Mouse (Mus musculus) hindbrain, embryonic 14.5 days (tissue): ENCODE results near the gene Spp1. TPM values are rescaled to one million over a fixed set of nuclear protein-coding genes. Genes with fewer than 3 reads are reported as not detected.
A peak's percentile ranks its signal among the peaks of the same experiment; 100 is the strongest.
"Not testable (repeated sequence)": the region's sequence is repeated elsewhere in the genome, so short reads cannot be mapped to it uniquely, and the experiment has no call there.

Experiments
- ATAC-seq: fragments of 200-750 bp; cut with Nextera tagmentation; 2 replicates; pipeline ENCODE4 v1.8.0; 2017; ENCODE audit warnings: moderate number of reproducible peaks, mild to moderate bottlenecking, moderate TSS enrichment, moderate library complexity; ENCODE audit not compliant: low FRiP score
- DNase-seq: peaks from one replicate; pipeline ENCODE4 v3.0.0-alpha.2; 2015; ENCODE audit warnings: low spot score
- H3K27ac ChIP-seq: fragments of 300-500 bp; sonication (generic); 2 replicates; pipeline ENCODE4 v1.5.1; 2014; ENCODE audit warnings: mild to moderate bottlenecking, moderate library complexity
- H3K27me3 ChIP-seq: fragments of 300-500 bp; sonication (generic); 2 replicates; pipeline ENCODE4 v1.6.1; 2014; ENCODE audit warnings: mild to moderate bottlenecking, low read length, mixed read lengths; ENCODE audit not compliant: control insufficient read depth, insufficient read depth
- H3K36me3 ChIP-seq: fragments of 300-500 bp; sonication (generic); replicated peaks from 2 replicates; pipeline ENCODE4 v1.6.1; 2014; ENCODE audit not compliant: control insufficient read depth, insufficient read depth
- H3K4me1 ChIP-seq: fragments of 300-500 bp; sonication (generic); replicated peaks from 2 replicates; pipeline ENCODE4 v1.6.1; 2014; ENCODE audit warnings: antibody characterized with exemption, low read length, mixed read lengths; ENCODE audit not compliant: control insufficient read depth, insufficient read depth
- H3K4me2 ChIP-seq: fragments of 300-500 bp; sonication (generic); replicated peaks from 2 replicates; pipeline ENCODE4 v1.6.1; 2014; ENCODE audit warnings: mild to moderate bottlenecking, moderate library complexity
- H3K4me3 ChIP-seq: fragments of 300-500 bp; sonication (generic); replicated peaks from 2 replicates; pipeline ENCODE4 v1.5.1; 2014; ENCODE audit warnings: mild to moderate bottlenecking, low read length
- H3K9ac ChIP-seq: fragments of 300-500 bp; sonication (generic); 2 replicates; pipeline ENCODE4 v1.6.1; 2014
- H3K9me3 ChIP-seq: fragments of 300-500 bp; sonication (generic); 2 replicates; pipeline ENCODE4 v1.6.1; 2016; ENCODE audit warnings: low read length; ENCODE audit not compliant: control insufficient read depth
- WGBS: fragments of 180-500 bp; shearing (Covaris S2); extraction: QIAGEN DNeasy Blood & Tissue Kit; methylation state at CpG from one replicate; pipeline ENCODE4 v1.1.7; 2014; 5-methylcytosine and 5-hydroxymethylcytosine counted together
- polyA plus RNA-seq: library from polyadenylated mRNA; unstranded; fragments of >200 nt; fragmentation: Nextera tagmentation; extraction: Ambion mirVana; gene quantifications from 2 replicates; pipeline ENCODE4 v1.2.1, GENCODE M21; 2014

The Spp1 gene
- polyA plus RNA-seq, 1 experiment from 2014 or later, result 7.4 TPM

DNA sequence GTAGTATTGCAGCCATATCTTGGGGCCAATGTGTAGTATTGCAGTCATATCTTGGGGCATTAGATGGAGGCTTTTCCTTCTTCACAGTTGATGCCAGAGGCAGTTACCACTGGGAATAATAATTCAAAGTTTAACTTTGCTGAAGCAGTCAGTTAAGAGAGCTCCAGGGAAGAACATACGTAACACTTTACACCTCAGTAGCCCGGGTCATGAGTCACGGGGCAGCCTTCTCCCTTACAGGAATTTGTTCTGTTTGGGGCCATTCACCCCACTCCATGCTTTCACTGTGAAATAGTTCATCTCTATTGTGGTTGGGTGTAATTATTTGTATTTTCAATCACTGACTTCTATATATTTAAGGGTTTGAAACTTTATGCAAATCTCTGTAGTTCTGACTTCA, 11.1 kb upstream of the Spp1 start:
- Histone ChIP-seq H3K4me2 (no peak overlapping the region), H3K9ac (no peak overlapping the region), H3K27me3 (no peaks in the 10 kb centered on the region), H3K36me3 (no peaks in the 10 kb centered on the region), H3K27ac (no peak overlapping the region), H3K4me1 (no peaks in the 10 kb centered on the region), H3K4me3 (no peak overlapping the region), H3K9me3 (no peaks in the 10 kb centered on the region)
- no peak for ATAC-seq
- 98% methylated on average over 3 of the region's 3 CpGs for whole genome bisulfite sequencing
- no peak for DNase-seq

DNA sequence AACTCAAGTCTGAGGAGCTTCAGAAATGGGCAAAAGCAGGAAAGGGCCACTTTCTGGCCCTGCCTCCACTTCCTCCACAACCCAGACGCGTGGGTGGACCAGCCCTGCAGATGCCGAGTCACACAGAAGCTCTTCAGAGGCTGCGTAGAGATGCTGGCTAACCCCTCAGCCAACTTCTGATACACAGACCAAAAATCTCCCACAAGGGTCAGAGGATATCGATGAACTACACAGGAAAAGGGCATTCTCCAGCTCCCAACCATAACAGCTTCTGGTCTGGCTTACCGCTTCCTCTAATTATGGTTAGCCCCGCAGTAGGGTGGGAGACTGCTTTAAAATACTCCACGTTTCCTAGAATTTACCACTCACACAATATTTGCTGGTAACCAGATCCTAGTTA, 9.0 kb upstream of the Spp1 start:
- Histone ChIP-seq H3K36me3 (no peaks in the 10 kb centered on the region), H3K9ac (no peak overlapping the region), H3K9me3 (no peaks in the 10 kb centered on the region), H3K4me3 (no peak overlapping the region), H3K27ac (no peak overlapping the region), H3K4me1 (no peaks in the 10 kb centered on the region), H3K4me2 (no peak overlapping the region), H3K27me3 (no peaks in the 10 kb centered on the region)
- ATAC-seq (no peak), DNase-seq (no peak)
- WGBS, result 90% methylated on average over 8 of the region's 8 CpGs

DNA sequence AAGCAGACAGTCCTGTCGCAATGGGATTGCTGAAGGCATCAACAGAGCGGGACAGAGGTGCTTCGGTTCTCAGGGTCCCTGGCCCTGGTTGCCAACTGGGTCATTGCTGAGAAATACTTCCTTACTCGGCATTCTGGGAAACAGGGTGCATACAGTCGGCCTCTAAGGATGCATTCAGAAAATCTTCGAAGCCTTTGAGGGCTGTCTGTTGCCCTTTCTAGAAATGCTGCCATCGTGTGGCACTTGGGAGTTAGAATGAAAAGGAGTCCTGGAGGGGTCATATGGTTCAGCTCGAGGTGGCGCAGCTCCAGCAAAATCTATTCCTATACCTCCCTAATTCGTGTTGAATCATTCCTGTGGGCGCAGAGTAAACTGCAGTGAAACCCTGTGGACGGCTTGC, 2.0 kb upstream of the Spp1 start:
- no peaks in the 10 kb centered on the region for H3K9me3 ChIP-seq
- no peak overlapping the region for H3K27ac ChIP-seq
- no peaks in the 10 kb centered on the region for H3K36me3 ChIP-seq
- H3K4me2 ChIP-seq, result no peak overlapping the region
- H3K27me3 ChIP-seq, result no peaks in the 10 kb centered on the region
- H3K4me3 ChIP-seq, result no peak overlapping the region
- DNase-seq (no peak), ATAC-seq (no peak)
- no peak overlapping the region for H3K9ac ChIP-seq
- H3K4me1 ChIP-seq, result no peaks in the 10 kb centered on the region
- WGBS, result 47% methylated on average over 12 of the region's 12 CpGs

DNA sequence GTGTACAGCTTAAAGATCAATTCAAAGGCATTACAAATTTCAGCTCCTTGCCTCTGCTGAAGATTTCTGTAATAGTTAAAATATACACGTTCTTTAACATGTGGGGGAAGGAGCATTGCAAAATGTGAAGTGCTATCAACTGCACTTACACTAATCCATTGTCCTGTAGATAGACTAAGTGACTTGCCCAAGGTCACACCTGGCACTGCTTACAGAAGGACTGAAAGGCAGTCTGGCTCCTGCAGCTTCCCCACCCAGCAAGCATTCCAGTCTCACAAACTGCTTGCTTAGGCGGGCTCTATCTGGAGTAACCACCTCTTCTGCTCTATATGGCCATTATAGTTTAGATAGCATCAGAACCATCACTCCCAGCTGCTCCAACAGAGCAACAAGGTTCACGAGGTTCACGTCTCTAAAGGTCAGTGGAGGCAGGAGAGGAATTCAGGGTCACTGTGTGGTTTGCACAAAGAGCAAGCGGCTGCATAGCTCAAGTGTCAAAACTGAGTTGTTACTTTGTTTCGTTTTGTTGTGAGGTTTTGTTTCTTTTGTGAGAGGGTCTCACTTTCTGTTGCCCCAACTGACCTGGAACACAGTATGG, 851 bp upstream of the Spp1 start:
- no peak for ATAC-seq
- H3K27me3 ChIP-seq, result no peaks in the 10 kb centered on the region
- no peak overlapping the region for H3K27ac ChIP-seq
- WGBS, result 45% methylated on average over 6 of the region's 6 CpGs
- DNase-seq, result no peak
- H3K4me2 ChIP-seq, result no peak overlapping the region
- H3K9ac ChIP-seq, result no peak overlapping the region
- no peaks in the 10 kb centered on the region for H3K9me3 ChIP-seq
- H3K4me3 ChIP-seq, result no peak overlapping the region
- no peaks in the 10 kb centered on the region for H3K4me1 ChIP-seq
- H3K36me3 ChIP-seq, result no peaks in the 10 kb centered on the region

DNA sequence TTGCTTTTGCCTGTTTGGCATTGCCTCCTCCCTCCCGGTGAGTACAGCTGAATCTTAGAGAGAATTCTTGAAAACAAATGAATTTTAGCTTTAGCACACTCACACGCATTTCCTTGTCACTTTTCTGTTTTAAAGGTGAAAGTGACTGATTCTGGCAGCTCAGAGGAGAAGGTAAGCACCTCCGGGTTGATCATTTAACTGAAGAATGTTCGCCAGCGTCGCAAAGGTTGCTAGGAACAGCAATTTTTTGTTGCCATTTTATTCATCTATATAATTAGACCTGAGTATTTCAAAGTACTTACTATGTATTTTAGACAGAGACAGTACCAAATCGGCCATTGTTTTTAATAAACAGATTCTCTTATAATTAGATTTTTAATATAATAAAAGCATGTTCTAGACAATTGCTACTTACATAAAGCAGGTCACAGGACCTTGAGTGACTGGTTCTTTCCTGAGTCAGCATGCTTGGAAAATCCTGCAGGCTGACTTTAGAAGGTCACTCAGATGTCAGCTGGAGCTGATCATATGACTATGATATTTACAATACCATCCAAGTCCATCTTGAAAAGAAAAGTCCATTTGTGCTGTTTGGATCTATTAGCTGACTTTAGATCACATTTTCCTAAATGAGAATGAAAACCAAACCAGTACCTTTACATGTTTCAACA, 1.6 kb downstream of the Spp1 start:
- ATAC-seq (no peak), DNase-seq (no peak)
- no peak overlapping the region for H3K9ac ChIP-seq
- no peak overlapping the region for H3K27ac ChIP-seq
- H3K9me3 ChIP-seq, result no peaks in the 10 kb centered on the region
- H3K27me3 ChIP-seq, result no peaks in the 10 kb centered on the region
- H3K4me3 ChIP-seq, result no peak overlapping the region
- H3K4me2 ChIP-seq, result no peak overlapping the region
- H3K36me3 ChIP-seq, result no peaks in the 10 kb centered on the region
- WGBS, result 86% methylated on average over 7 of the region's 7 CpGs
- no peaks in the 10 kb centered on the region for H3K4me1 ChIP-seq

DNA sequence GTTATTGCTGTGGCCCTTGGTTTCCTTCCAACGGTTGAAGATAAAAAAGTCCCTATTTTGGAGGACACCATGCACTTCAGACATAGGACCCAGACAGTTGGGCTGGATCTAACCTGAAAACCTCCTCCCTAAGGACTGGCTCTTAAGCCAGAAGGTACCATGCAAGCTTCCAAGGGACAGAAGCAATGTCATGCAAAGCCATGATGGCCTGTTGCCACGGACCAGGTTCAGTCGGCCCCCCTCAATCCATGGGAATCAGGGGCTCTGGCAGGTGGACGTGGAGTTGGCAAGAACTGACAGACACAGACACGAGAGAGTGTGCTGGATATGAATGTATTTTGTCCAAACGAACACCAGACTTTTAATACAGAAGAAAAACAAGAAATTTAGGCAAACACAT, 7.5 kb downstream of the Spp1 start:
- H3K27ac ChIP-seq, result no peak overlapping the region
- no peaks in the 10 kb centered on the region for H3K4me1 ChIP-seq
- H3K4me3 ChIP-seq, result no peak overlapping the region
- H3K9ac ChIP-seq, result no peak overlapping the region
- ATAC-seq, result no peak
- no peaks in the 10 kb centered on the region for H3K27me3 ChIP-seq
- H3K36me3 ChIP-seq, result no peaks in the 10 kb centered on the region
- DNase-seq, result no peak
- no peaks in the 10 kb centered on the region for H3K9me3 ChIP-seq
- no peak overlapping the region for H3K4me2 ChIP-seq
- WGBS, result 70% methylated on average over 6 of the region's 6 CpGs

DNA sequence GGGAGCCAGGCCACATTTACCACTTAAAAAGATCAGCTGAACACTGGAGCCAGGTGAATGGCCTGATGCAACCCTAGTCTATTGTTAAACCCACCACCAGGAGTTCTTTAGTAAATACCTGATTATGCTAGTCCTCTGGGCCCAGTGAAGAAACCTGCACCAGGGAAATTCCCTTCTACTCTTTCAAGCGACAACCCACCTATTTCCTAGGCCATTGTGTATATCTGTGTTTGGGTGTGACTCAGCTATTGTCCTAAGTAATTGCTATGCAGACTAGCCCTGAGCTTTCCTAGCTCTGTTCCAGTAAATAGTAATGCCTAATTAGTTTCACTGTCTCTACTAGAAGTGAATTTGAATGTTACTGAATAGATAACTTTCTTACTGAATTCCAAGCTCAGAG, 7.9 kb downstream of the Spp1 start:
- H3K9ac ChIP-seq, result no peak overlapping the region
- H3K4me3 ChIP-seq, result no peak overlapping the region
- DNase-seq, result no peak
- no peaks in the 10 kb centered on the region for H3K36me3 ChIP-seq
- no peaks in the 10 kb centered on the region for H3K9me3 ChIP-seq
- H3K4me2 ChIP-seq, result no peak overlapping the region
- ATAC-seq, result no peak
- WGBS, result 50% methylated on average over 1 of the region's 1 CpGs
- H3K27ac ChIP-seq, result no peak overlapping the region
- no peaks in the 10 kb centered on the region for H3K27me3 ChIP-seq
- no peaks in the 10 kb centered on the region for H3K4me1 ChIP-seq

DNA sequence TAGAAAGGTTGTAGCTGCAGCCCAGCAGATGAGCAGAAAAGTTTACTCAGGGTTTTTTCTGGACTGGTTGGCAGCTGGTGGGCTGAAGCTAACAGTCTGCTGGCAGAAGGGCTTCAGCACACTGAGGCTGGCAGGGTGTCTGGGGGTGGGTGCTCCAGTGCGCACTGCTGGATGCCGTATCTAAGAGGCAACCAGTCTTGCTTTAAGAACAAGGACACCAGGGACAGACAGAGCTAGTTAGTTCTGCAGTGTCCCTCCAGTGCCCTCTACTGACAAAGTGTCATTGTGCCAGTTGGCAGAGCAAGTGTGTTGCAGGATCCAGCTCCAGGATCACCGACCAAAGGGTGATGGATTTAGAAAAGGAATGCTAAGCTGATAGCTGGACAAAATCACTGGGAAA, 11.2 kb downstream of the Spp1 start:
- no peak overlapping the region for H3K4me3 ChIP-seq
- peak; percentile 64; the same call in 1 of the 2 replicates for ATAC-seq
- 0 out of 2 replicates have a peak, but pooled peaks cover 2% of the 10 kb centered on the region for H3K4me1 ChIP-seq
- H3K36me3 ChIP-seq, result no peaks in the 10 kb centered on the region
- peak; percentile 65 for DNase-seq
- H3K4me2 ChIP-seq, result no peak overlapping the region
- 7% methylated on average over 3 of the region's 3 CpGs for whole genome bisulfite sequencing
- no peak overlapping the region for H3K9ac ChIP-seq
- no peaks in the 10 kb centered on the region for H3K27me3 ChIP-seq
- no peaks in the 10 kb centered on the region for H3K9me3 ChIP-seq
- H3K27ac ChIP-seq, result no peak overlapping the region

DNA sequence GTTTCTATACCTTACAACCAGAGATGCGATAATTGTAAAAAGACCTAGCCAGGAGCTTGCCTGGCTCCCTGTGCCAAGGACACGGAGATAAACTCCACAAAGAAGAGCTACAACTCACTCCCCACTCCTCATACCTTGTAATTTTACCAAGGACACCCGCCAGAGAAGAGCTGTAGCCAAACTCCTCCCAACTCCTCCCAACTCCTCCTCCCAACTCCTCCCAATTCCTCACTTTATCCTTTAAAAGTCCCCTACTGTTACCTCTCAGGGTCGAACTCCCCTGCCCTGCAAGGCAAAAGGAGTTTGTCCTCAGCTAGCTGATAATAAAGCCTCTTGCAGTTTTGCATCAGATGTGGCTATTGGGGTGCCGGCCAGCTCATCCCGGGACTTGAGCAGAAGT, 13.4 kb downstream of the Spp1 start:
- not testable (repeated sequence) for H3K4me3 ChIP-seq, H3K9me3 ChIP-seq, H3K9ac ChIP-seq, H3K4me1 ChIP-seq, ATAC-seq, DNase-seq, H3K36me3 ChIP-seq, H3K27ac ChIP-seq, H3K4me2 ChIP-seq, H3K27me3 ChIP-seq
- 23% methylated on average over 6 of the region's 6 CpGs for WGBS

DNA sequence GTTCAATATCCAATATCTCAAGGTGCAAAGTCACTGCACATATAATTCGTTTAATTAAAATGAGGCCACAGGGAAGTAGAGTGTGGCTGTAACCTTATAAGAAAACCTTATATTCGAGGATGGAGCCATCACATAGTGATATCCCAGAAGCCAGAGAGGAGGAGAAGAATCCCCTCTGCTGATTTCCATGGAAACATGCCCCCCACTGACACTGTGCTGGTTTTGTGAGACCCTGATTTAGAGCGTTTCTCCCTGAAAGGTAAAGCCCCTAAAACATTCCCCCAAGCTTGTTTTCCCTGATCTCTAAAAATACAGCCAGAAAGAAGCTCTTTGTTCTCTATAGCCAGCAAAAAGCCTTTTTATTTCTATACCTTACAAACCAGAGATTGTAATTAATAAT, 14.6 kb downstream of the Spp1 start:
- Histone ChIP-seq H3K27ac (no peak overlapping the region), H3K9me3 (no peaks in the 10 kb centered on the region), H3K9ac (no peak overlapping the region), H3K27me3 (no peaks in the 10 kb centered on the region), H3K4me2 (no peak overlapping the region), H3K36me3 (no peaks in the 10 kb centered on the region), H3K4me3 (no peak overlapping the region), H3K4me1 (0 out of 2 replicates have a peak, but pooled peaks cover 2% of the 10 kb centered on the region)
- no peak for ATAC-seq
- WGBS, result 30% methylated on average over 3 of the region's 3 CpGs
- no peak for DNase-seq
